Mouse (Mus musculus) C2C12 (cell line): ENCODE measurements at regions not wholly inside any gene's neighbourhood (a gene's known extent, or its start where the extent isn't known, plus 50 kb on each side); places are given as distances from the start of the nearest gene placed in this dataset.

Experiments used
- CEBPB ChIP-seq: IDR thresholded peaks from one replicate; pipeline ENCODE4 v1.6.1; 2011; ENCODE audit warnings: low read depth, mild to moderate bottlenecking, control low read depth, moderate library complexity
- CTCF ChIP-seq: IDR thresholded peaks from one replicate; pipeline ENCODE4 v1.5.1; 2011; ENCODE audit not compliant: control insufficient read depth, insufficient read depth, insufficient read length
- MAX ChIP-seq: IDR thresholded peaks from one replicate; pipeline ENCODE4 v1.6.1; 2011; ENCODE audit warnings: mild to moderate bottlenecking, control low read depth
- MYOD1 ChIP-seq: IDR thresholded peaks from one replicate; pipeline ENCODE4 v1.6.1; 2011; ENCODE audit warnings: low read depth; ENCODE audit not compliant: control insufficient read depth, insufficient read length
- MYOG ChIP-seq: IDR thresholded peaks from one replicate; pipeline ENCODE4 v1.6.1; 2011; ENCODE audit not compliant: control insufficient read depth, insufficient read length; ENCODE audit errors: extremely low read depth

DNA sequence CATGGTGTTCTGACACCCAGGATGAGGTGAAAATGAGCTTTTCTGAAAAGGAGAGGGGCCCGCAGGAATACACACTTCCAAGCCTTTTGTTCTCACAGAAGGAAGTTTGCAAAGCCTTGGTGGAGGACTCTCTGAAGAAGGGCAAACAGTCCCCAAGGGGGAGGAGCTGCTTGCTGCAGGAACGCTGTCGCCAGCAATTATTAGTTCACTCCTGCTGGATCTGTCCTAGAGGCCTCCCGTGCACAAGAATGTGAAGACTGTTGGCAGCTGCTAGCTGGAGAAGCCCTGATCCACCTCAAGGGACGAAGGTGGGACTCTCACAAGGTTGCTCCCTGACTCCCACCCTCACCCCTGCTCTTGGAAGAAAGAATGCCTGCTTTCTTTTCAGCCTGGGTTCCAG lies 85.6 kb upstream of the Olfm4 start:
- TF ChIP-seq CTCF (no peak), MYOD1 (no peak), CEBPB (no peak), MYOG (no peak), MAX (no peak)
